ENCODE assay signal across 10 mouse cellular contexts in genomic region chr11:32297417-32297816, GRCm38 (mm10). TPM values are rescaled to one million over a fixed set of nuclear protein-coding genes. Genes with fewer than 3 reads are reported as not detected.
"Had no signal": no experiment of that assay in that cellular context is flagged by ENCODE, and none has a peak within 500 bp of the region (broad histone marks: within the 10 kb centered on the region; RNA-seq: fewer than 3 reads in every experiment).

No protein-coding gene starts in this region.

RNA-seq across cellular contexts. Expression of gene Hbq1a, which starts 2.5 kb away (rescaled TPM):
- polyA plus RNA-seq: kidney, embryonic 14.5 days; kidney, postnatal 0 days; large intestine, adult 2 months; limb, embryonic 10.5 days; small intestine, adult 2 months; stomach, postnatal 0 days; thymus, adult 2 months had no signal

RNA-seq across cellular contexts. Expression of gene Hbq1b, which starts 10.7 kb away (rescaled TPM):
- polyA plus RNA-seq: large intestine, adult 2 months; midbrain, embryonic 14.5 days; small intestine, adult 2 months had no signal

RNA-seq across cellular contexts. Expression of gene Hba-x, which starts 21.2 kb away (rescaled TPM):
- polyA plus RNA-seq: kidney, adult 2 months; large intestine, adult 2 months; lung, adult 2 months; small intestine, adult 2 months had no signal
